ENCODE assay signal across 8 mouse cellular contexts in the genomic region with DNA sequence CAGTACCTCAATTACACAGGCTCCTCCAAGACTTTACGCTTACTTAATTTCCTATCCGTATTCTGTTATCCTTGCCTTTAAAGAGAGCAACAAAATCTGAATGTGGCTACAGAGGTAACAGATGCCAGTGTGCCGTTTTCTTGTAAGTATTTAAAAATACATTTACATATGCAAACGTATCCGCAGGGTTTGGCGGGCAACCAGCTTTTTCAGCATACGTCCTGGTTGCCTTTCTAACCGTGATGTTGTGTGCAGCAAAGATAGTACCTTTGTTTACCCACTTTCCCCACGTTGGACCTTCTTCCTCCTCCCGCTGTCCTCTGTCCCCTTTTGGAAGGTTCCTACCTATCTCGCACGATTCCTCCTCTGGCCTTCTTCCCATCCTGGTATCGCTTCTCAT. TPM values are rescaled to one million over a fixed set of nuclear protein-coding genes. Genes with fewer than 3 reads are reported as not detected.
A peak's percentile ranks its signal among the peaks of the same experiment; 100 is the strongest.
DNase-seq lines count a peak whose midpoint lies in the region; ATAC-seq lines count a peak whose summit lies in the region.
"Had no signal": no experiment of that assay in that cellular context is flagged by ENCODE, and none has a peak within 500 bp of the region (broad histone marks: within the 10 kb centered on the region; RNA-seq: fewer than 3 reads in every experiment).

No protein-coding gene starts in this region.

- 0 out of 2 replicates have a peak overlapping the region, but pooled peaks have one; percentile 43 for H3K9ac ChIP-seq in embryonic facial prominence, embryonic 14.5 days (ENCODE audit: low read depth, low read length)
- peak overlapping the region; percentile 42; the same call in 1 of the 2 replicates for H3K9ac ChIP-seq in hindbrain, embryonic 16.5 days (ENCODE audit: low read depth, low read length)

- no peaks in the 10 kb centered on the region for H3K9me3 ChIP-seq in embryonic facial prominence, embryonic 14.5 days (ENCODE audit: control insufficient read depth, low read length)
- no peaks in the 10 kb centered on the region for H3K9me3 ChIP-seq in hindbrain, embryonic 16.5 days (ENCODE audit: control insufficient read depth, low read length)

- 11% methylated on average over 13 of the region's 13 CpGs for WGBS in embryonic facial prominence, embryonic 14.5 days
- WGBS in hindbrain, embryonic 16.5 days, result 6% methylated on average over 13 of the region's 13 CpGs

- peaks cover 64% of the 10 kb centered on the region for H3K27me3 ChIP-seq in embryonic facial prominence, embryonic 14.5 days (replicated peaks; ENCODE audit: control insufficient read depth, insufficient read depth, low read length)
- H3K27me3 ChIP-seq in hindbrain, embryonic 16.5 days (replicated peaks; ENCODE audit: control insufficient read depth, insufficient read depth, low read length), result peaks cover 25% of the 10 kb centered on the region

- no peaks in the 10 kb centered on the region for H3K36me3 ChIP-seq in embryonic facial prominence, embryonic 14.5 days (ENCODE audit: control insufficient read depth, insufficient read depth, low read length)
- no peaks in the 10 kb centered on the region for H3K36me3 ChIP-seq in hindbrain, embryonic 16.5 days (ENCODE audit: control insufficient read depth, insufficient read depth, low read length)

- H3K4me2 ChIP-seq in embryonic facial prominence, embryonic 14.5 days (ENCODE audit: low read depth, low read length), result 0 out of 2 replicates have a peak overlapping the region, but pooled peaks have one; percentile 23
- peak overlapping the region; percentile 96 for H3K4me2 ChIP-seq in hindbrain, embryonic 16.5 days (ENCODE audit: low read length)

- intact Hi-C loops in left cerebral cortex, postnatal 14 days (cut with DNase I), result no loop called here
- intact Hi-C loops in left cerebral cortex, postnatal 4 days (cut with DNase I), result no loop called here

- H3K4me3 ChIP-seq in embryonic facial prominence, embryonic 14.5 days (ENCODE audit: low read depth, low read length), result no peak overlapping the region
- peak overlapping the region; percentile 23 for H3K4me3 ChIP-seq in hindbrain, embryonic 16.5 days (ENCODE audit: low read length)

- H3K27ac ChIP-seq in embryonic facial prominence, embryonic 14.5 days (replicated peaks; ENCODE audit: low read depth, low read length), result no peak overlapping the region
- peak overlapping the region; percentile 72 for H3K27ac ChIP-seq in hindbrain, embryonic 16.5 days (ENCODE audit: low read depth, low read length)

- no peak for ATAC-seq in embryonic facial prominence, embryonic 14.5 days (ENCODE audit: low read depth)
- no peak for ATAC-seq in hindbrain, embryonic 16.5 days

- peaks cover 7% of the 10 kb centered on the region; the same call in 1 of the 2 replicates for H3K4me1 ChIP-seq in embryonic facial prominence, embryonic 14.5 days (ENCODE audit: control insufficient read depth, insufficient read depth, low read length)
- peaks cover 49% of the 10 kb centered on the region for H3K4me1 ChIP-seq in hindbrain, embryonic 16.5 days (ENCODE audit: control insufficient read depth, insufficient read depth, low read depth, low read length)

- peak; percentile 65 to 77 for DNase-seq in left cerebral cortex, postnatal 14 days (ENCODE audit: low spot score in 2 of 2)
- DNase-seq in left cerebral cortex, postnatal 4 days, result no peak
- no peak for DNase-seq in embryonic facial prominence, embryonic 14.5 days (ENCODE audit: low spot score)
- peak; percentile 74 to 77 for DNase-seq in right cerebral cortex, postnatal 10 days (ENCODE audit: low spot score in 2 of 2)
- no peak for DNase-seq in cerebellum, postnatal 25 days
- no peak for DNase-seq in ovary, adult 18-20 months (ENCODE audit: low spot score)
- DNase-seq: lung, adult 2 months had no signal

RNA-seq across cellular contexts. Expression of a gene that starts 2.4 kb away (rescaled TPM):
- total RNA-seq in left cerebral cortex, postnatal 14 days (2021), result 10 to 100 TPM; 15.2 to 16.4 TPM
- total RNA-seq in left cerebral cortex, postnatal 4 days (2021), result 10 to 100 TPM; 19.3 to 22.2 TPM
- polyA plus RNA-seq in embryonic facial prominence, embryonic 14.5 days (2014; fragmentation: Nextera tagmentation; extraction: Ambion mirVana), result 0.86 and 1.4 TPM in 2 replicates
- polyA plus RNA-seq in hindbrain, embryonic 16.5 days (2015; fragmentation: Nextera tagmentation; extraction: Ambion mirVana), result 21.0 and 21.4 TPM in 2 replicates

RNA-seq across cellular contexts. Expression of a gene that starts 19.6 kb away (rescaled TPM):
- 100 to 1,000 TPM; 481 to 515 TPM for total RNA-seq in left cerebral cortex, postnatal 14 days (2021)
- total RNA-seq in left cerebral cortex, postnatal 4 days (2021), result 100 to 1,000 TPM; 405 to 408 TPM
- 479 and 555 TPM in 2 replicates for polyA plus RNA-seq in embryonic facial prominence, embryonic 14.5 days (2014; fragmentation: Nextera tagmentation; extraction: Ambion mirVana)
- polyA plus RNA-seq in hindbrain, embryonic 16.5 days (2015; fragmentation: Nextera tagmentation; extraction: Ambion mirVana), result 890 and 1,047 TPM in 2 replicates

RNA-seq across cellular contexts. Expression of a gene that starts 33.6 kb away (rescaled TPM):
- 100 to 1,000 TPM; 414 to 420 TPM for total RNA-seq in left cerebral cortex, postnatal 14 days (2021)
- total RNA-seq in left cerebral cortex, postnatal 4 days (2021), result 100 to 1,000 TPM; 251 to 281 TPM
- 10.9 and 14.5 TPM in 2 replicates for polyA plus RNA-seq in embryonic facial prominence, embryonic 14.5 days (2014; fragmentation: Nextera tagmentation; extraction: Ambion mirVana)
- polyA plus RNA-seq in hindbrain, embryonic 16.5 days (2015; fragmentation: Nextera tagmentation; extraction: Ambion mirVana), result 165 and 168 TPM in 2 replicates

RNA-seq across cellular contexts. Expression of a gene that starts 35.9 kb away (rescaled TPM):
- total RNA-seq in left cerebral cortex, postnatal 14 days (2021), result 10 to 100 TPM; 16.3 to 22.9 TPM
- total RNA-seq in left cerebral cortex, postnatal 4 days (2021), result 10 to 100 TPM; 25.2 to 26.0 TPM
- polyA plus RNA-seq in embryonic facial prominence, embryonic 14.5 days (2014; fragmentation: Nextera tagmentation; extraction: Ambion mirVana), result 21.1 and 24.2 TPM in 2 replicates
- 23.6 and 24.4 TPM in 2 replicates for polyA plus RNA-seq in hindbrain, embryonic 16.5 days (2015; fragmentation: Nextera tagmentation; extraction: Ambion mirVana)

RNA-seq across cellular contexts. Expression of a gene that starts 51.1 kb away (rescaled TPM):
- 10 to 100 TPM; 73.3 to 82.3 TPM for total RNA-seq in left cerebral cortex, postnatal 14 days (2021)
- 10 to 100 TPM; 60.3 to 62.1 TPM for total RNA-seq in left cerebral cortex, postnatal 4 days (2021)
- polyA plus RNA-seq in embryonic facial prominence, embryonic 14.5 days (2014; fragmentation: Nextera tagmentation; extraction: Ambion mirVana), result 40.4 and 44.5 TPM in 2 replicates
- 75.3 and 80.5 TPM in 2 replicates for polyA plus RNA-seq in hindbrain, embryonic 16.5 days (2015; fragmentation: Nextera tagmentation; extraction: Ambion mirVana)

Comparison
In these comparisons a context has a peak if more than half of its experiments do, and no peak if none do; other contexts are left out.
1. DNase-seq: peak in left cerebral cortex, postnatal 14 days (2 of 2) and right cerebral cortex, postnatal 10 days (2 of 2); none in left cerebral cortex, postnatal 4 days (single experiment), embryonic facial prominence, embryonic 14.5 days (single experiment), cerebellum, postnatal 25 days (0 of 2) and ovary, adult 18-20 months (single experiment).